Mouse (Mus musculus) stomach, postnatal 0 days (tissue): ENCODE data around the gene Amz2. TPM values are rescaled to one million over a fixed set of nuclear protein-coding genes. Genes with fewer than 3 reads are reported as not detected.

Experiments used
- ATAC-seq: fragments of 200-750 bp; cut with Nextera tagmentation; 2 replicates; pipeline ENCODE4 v1.8.0; 2017; ENCODE audit not compliant: low FRiP score, low TSS enrichment
- DNase-seq: peaks from one replicate; pipeline ENCODE4 v3.0.0-alpha.2; 2016; ENCODE audit warnings: low spot score
- H3K27ac ChIP-seq: fragments of 300-500 bp; sonication (generic); replicated peaks from 2 replicates; pipeline ENCODE4 v1.5.1; 2014; ENCODE audit warnings: mild to moderate bottlenecking, control low read depth
- H3K27me3 ChIP-seq: fragments of 300-500 bp; sonication (generic); 2 replicates; pipeline ENCODE4 v1.6.1; 2014; ENCODE audit warnings: low read length; ENCODE audit not compliant: control insufficient read depth, insufficient read depth
- H3K36me3 ChIP-seq: fragments of 300-500 bp; sonication (generic); 2 replicates; pipeline ENCODE4 v1.6.1; 2014; ENCODE audit warnings: low read length, mixed read lengths; ENCODE audit not compliant: control insufficient read depth, insufficient read depth
- H3K4me1 ChIP-seq: fragments of 300-500 bp; sonication (generic); replicated peaks from 2 replicates; pipeline ENCODE4 v1.6.1; 2014; ENCODE audit warnings: antibody characterized with exemption; ENCODE audit not compliant: control insufficient read depth, insufficient read depth
- H3K4me2 ChIP-seq: fragments of 300-500 bp; sonication (generic); replicated peaks from 2 replicates; pipeline ENCODE4 v1.6.1; 2014; ENCODE audit warnings: low read depth, mild to moderate bottlenecking, control low read depth, moderate library complexity
- H3K4me3 ChIP-seq: fragments of 300-500 bp; sonication (generic); 2 replicates; pipeline ENCODE4 v1.5.1; 2014; ENCODE audit warnings: low read depth, low read length, control low read depth
- H3K9ac ChIP-seq: fragments of 300-500 bp; sonication (generic); 2 replicates; pipeline ENCODE4 v1.6.1; 2014; ENCODE audit warnings: mild to moderate bottlenecking, low read length, control low read depth, mixed read lengths
- H3K9me3 ChIP-seq: fragments of 300-500 bp; sonication (generic); 2 replicates; pipeline ENCODE4 v1.6.1; 2016; ENCODE audit warnings: low read length; ENCODE audit not compliant: control insufficient read depth
- CTCF ChIP-seq: IDR thresholded peaks from 2 replicates; pipeline ENCODE4 v1.5.1; 2016; ENCODE audit warnings: antibody characterized with exemption, low read depth, mild to moderate bottlenecking, moderate library complexity
- EP300 ChIP-seq: optimal IDR thresholded peaks from 2 replicates; pipeline ENCODE3; 2016; ENCODE audit warnings: antibody characterized with exemption
- WGBS: fragments of 180-500 bp; shearing (Covaris S2); extraction: QIAGEN DNeasy Blood & Tissue Kit; methylation state at CpG from one replicate; pipeline ENCODE4 v1.1.7; 2014; 5-methylcytosine and 5-hydroxymethylcytosine counted together
- polyA plus RNA-seq: library from polyadenylated mRNA; unstranded; fragments of >200 nt; fragmentation: Nextera tagmentation; extraction: Ambion mirVana; gene quantifications from 2 replicates; pipeline ENCODE4 v1.2.1, GENCODE M21; 2015

Gene Amz2
- polyA plus RNA-seq, 1 experiment from 2014 or later: 21.5 TPM

GRCm38 (mm10) chr11:109466987-109467386 is 41.2 kb downstream of the Amz2 start:
- no peaks in the 10 kb centered on the region for H3K9me3 ChIP-seq
- 57% methylated on average over 8 of the region's 8 CpGs for WGBS
- H3K4me3 ChIP-seq: no peak overlapping the region
- no peaks in the 10 kb centered on the region for H3K27me3 ChIP-seq
- H3K9ac ChIP-seq: no peak overlapping the region
- no peak for DNase-seq
- no peak for ATAC-seq
- no peaks in the 10 kb centered on the region for H3K36me3 ChIP-seq
- no peak overlapping the region for H3K4me2 ChIP-seq
- no peak overlapping the region for H3K27ac ChIP-seq
- H3K4me1 ChIP-seq: no peaks in the 10 kb centered on the region
- TF ChIP-seq EP300: no peak
- no peak for TF ChIP-seq CTCF

- no peaks in the 10 kb centered on the region for H3K27me3 ChIP-seq
- no peak overlapping the region for H3K9ac ChIP-seq
- H3K36me3 ChIP-seq: no peaks in the 10 kb centered on the region
- no peaks in the 10 kb centered on the region for H3K9me3 ChIP-seq
- no peak overlapping the region for H3K27ac ChIP-seq
- no peaks in the 10 kb centered on the region for H3K4me1 ChIP-seq
- no peak for ATAC-seq
- H3K4me2 ChIP-seq: no peak overlapping the region
- no peak overlapping the region for H3K4me3 ChIP-seq
- WGBS: 63% methylated on average over 5 of the region's 5 CpGs
- no peak for DNase-seq
- TF ChIP-seq CTCF (no peak), EP300 (no peak)
Observed at GRCm38 (mm10) chr11:109468133-109468532, 42.4 kb downstream of the Amz2 start.

GRCm38 (mm10) chr11:109470170-109470569 is 44.4 kb downstream of the Amz2 start:
- ATAC-seq (no peak), DNase-seq (no peak)
- H3K27me3 ChIP-seq: no peaks in the 10 kb centered on the region
- TF ChIP-seq CTCF (no peak), EP300 (no peak)
- no peaks in the 10 kb centered on the region for H3K36me3 ChIP-seq
- no peak overlapping the region for H3K9ac ChIP-seq
- H3K4me3 ChIP-seq: no peak overlapping the region
- no peak overlapping the region for H3K4me2 ChIP-seq
- peak overlapping the region; percentile 35; the same call in 1 of the 2 replicates for H3K27ac ChIP-seq
- WGBS: 51% methylated on average over 9 of the region's 9 CpGs
- no peaks in the 10 kb centered on the region for H3K4me1 ChIP-seq
- no peaks in the 10 kb centered on the region for H3K9me3 ChIP-seq

GRCm38 (mm10) chr11:109470921-109471861 is 45.4 kb downstream of the Amz2 start:
- H3K9me3 ChIP-seq: no peaks in the 10 kb centered on the region
- no peaks in the 10 kb centered on the region for H3K27me3 ChIP-seq
- no peak for DNase-seq
- H3K9ac ChIP-seq: 0 out of 2 replicates have a peak overlapping the region, but pooled peaks have one; percentile 89
- no peak for TF ChIP-seq CTCF
- TF ChIP-seq EP300: no peak
- H3K4me3 ChIP-seq: peak overlapping the region; percentile 75
- peak overlapping the region; percentile 94 for H3K27ac ChIP-seq
- ATAC-seq: no peak
- no peaks in the 10 kb centered on the region for H3K4me1 ChIP-seq
- no peaks in the 10 kb centered on the region for H3K36me3 ChIP-seq
- H3K4me2 ChIP-seq: peak overlapping the region; percentile 97
- WGBS: 35% methylated on average over 15 of the region's 15 CpGs

GRCm38 (mm10) chr11:109472171-109472691 is 46.5 kb downstream of the Amz2 start:
- TF ChIP-seq CTCF: 0 out of 2 replicates have a peak, but pooled peaks have one; percentile 10
- no peak for TF ChIP-seq EP300
- Histone ChIP-seq H3K9ac (peak overlapping the region; percentile 89), H3K27me3 (no peaks in the 10 kb centered on the region), H3K27ac (peak overlapping the region; percentile 94), H3K4me2 (peak overlapping the region; percentile 97), H3K36me3 (no peaks in the 10 kb centered on the region), H3K4me1 (no peaks in the 10 kb centered on the region), H3K9me3 (no peaks in the 10 kb centered on the region), H3K4me3 (peak overlapping the region; percentile 75)
- ATAC-seq (0 out of 2 replicates have a peak, but pooled peaks have one; percentile 18), DNase-seq (peak; percentile 67)
- WGBS: under 1% methylated on average over 33 of the region's 33 CpGs

GRCm38 (mm10) chr11:109472821-109473170 is 47.0 kb downstream of the Amz2 start:
- under 1% methylated on average over 12 of the region's 13 CpGs for WGBS
- ATAC-seq (no peak; the same call in 1 of the 2 replicates), DNase-seq (no peak)

More at GRCm38 (mm10) chr11:109472821-109473170, 47.0 kb downstream of the Amz2 start:
- Histone ChIP-seq H3K9ac (peak overlapping the region; percentile 89), H3K9me3 (no peaks in the 10 kb centered on the region), H3K4me1 (no peaks in the 10 kb centered on the region), H3K27me3 (no peaks in the 10 kb centered on the region), H3K4me2 (peak overlapping the region; percentile 97), H3K4me3 (peak overlapping the region; percentile 75), H3K36me3 (no peaks in the 10 kb centered on the region), H3K27ac (peak overlapping the region; percentile 94)
- TF ChIP-seq EP300 (no peak), CTCF (no peak)
